Mouse (Mus musculus) lung, postnatal 14 days (tissue): Measurements from ENCODE around the gene Gm27027.

ENCODE experiments used
- DNase-seq: peaks from one replicate; pipeline ENCODE4 v3.0.0; 2021

Gm27027 gene

DNA sequence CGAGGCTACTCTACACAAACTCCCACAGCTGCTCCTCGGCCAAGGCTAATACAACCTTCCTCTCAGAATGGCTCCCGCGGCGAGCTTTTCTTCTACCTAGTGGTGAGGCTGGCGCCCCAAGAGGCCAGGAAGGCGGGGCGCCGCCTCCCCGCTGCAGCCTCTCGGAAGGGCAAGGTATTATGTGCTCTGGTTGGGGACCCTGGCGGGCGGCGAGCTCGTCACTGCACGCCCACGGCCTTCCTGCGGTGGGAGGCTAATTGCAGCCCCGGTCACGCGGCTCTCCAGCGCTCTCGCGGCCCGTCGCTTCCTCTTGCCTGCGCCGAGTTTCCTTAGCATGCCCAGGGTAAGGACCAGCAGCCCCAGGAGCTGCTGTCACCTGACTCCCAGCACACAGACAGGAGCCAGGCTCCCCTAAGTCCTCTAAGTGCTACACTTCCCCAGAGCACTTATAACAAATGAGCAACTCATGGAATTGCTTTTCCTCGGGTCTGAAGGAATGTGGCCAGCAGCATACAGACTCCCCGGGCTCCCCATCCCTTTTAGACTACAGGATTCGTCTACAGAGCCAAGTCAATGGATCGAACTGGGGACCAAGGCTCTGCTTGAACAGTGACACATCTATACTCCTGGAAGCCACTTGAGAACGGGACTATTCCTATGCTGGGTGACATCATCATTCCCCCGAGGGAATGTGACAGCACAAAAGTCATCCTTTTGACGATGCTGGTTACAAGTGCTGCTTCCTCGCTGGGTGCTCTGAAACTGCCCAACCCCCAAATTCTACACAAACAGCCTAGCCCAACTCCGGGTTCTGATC is 19.5 kb downstream of the Gm27027 start:
- DNase-seq, result peak; percentile 57

DNA sequence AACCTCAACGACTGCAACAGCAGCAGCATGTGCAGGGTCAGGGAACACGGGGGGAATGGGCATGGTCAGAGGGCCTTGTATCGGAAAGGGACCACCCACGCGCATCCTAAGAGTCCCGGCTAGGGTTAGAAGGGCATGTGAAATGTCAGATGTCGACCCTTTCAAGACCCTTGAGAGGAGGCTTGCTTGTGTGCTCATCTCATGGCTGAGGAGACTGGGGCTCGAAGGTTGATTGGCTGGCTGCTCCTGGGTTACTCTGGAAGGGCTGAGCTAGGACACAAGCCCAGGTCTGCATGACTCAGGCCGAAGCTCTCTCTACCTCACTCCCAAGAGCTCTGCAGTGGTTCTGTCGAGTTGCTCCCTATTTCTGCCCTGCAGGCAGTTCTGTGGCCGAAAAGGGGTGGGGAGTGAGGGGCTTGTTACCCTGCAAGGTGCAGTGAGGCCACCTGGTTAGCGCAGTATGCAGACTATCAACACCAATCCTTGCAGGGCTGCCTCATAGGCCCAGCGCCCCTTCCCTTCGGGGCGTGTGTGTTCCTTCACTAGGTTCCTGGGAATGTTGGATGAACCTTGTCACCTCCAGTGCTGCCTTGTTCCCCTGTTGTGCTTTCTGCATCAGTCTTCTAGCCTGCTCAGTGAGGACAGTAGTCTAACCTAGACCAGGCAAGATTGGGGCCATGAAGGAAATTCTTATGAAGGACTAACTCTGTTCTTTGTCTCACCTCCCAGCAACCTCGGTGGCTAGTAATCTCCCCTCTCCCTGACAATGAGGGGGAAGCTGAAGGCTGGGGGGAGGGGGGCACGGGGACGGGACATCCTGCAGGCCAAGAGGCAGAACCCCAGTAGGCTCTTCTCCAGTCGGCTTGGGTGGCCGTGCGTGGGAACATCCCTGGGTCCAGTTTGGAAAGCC is 20.4 kb downstream of the Gm27027 start:
- DNase-seq, result no peak

DNA sequence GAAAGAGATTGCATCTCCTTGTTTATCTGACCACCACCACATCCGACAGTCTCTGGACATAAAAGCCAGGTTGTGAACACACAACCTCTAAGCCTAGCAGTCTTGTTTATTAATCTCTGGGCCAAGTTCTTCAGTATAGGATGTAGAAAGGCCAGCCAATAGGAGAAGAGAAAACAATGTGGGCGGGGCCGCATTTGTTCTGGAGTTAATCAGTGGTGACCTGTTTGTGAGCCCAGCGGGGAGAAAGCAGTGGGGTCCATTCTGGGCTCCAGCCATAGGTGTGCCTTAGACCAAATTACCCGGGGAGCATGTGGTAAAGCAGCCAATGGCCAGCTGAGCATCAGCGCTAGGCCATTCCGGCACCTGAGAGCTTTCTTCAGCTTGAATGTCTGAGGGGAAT is 21.1 kb downstream of the Gm27027 start:
- no peak for DNase-seq

DNA sequence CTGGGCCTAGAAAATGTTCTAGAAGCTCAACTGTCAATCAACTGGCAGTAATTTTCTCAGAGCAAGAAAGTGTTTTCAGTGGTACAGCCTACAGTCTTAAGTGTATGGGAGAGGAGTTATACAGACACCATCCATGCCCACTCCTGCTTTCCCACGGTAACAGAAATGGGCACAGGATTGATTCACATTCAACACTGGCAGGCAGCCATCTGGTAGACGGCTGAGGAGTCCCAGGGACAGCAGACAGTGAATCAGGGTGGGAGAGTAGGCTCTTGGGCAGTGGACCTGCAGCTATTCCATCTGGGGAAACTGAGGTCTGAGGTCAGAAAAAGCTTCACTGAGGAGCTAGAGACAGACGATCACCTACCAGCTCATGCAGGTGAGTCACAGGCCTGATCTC is 24.5 kb downstream of the Gm27027 start:
- DNase-seq, result no peak

DNA sequence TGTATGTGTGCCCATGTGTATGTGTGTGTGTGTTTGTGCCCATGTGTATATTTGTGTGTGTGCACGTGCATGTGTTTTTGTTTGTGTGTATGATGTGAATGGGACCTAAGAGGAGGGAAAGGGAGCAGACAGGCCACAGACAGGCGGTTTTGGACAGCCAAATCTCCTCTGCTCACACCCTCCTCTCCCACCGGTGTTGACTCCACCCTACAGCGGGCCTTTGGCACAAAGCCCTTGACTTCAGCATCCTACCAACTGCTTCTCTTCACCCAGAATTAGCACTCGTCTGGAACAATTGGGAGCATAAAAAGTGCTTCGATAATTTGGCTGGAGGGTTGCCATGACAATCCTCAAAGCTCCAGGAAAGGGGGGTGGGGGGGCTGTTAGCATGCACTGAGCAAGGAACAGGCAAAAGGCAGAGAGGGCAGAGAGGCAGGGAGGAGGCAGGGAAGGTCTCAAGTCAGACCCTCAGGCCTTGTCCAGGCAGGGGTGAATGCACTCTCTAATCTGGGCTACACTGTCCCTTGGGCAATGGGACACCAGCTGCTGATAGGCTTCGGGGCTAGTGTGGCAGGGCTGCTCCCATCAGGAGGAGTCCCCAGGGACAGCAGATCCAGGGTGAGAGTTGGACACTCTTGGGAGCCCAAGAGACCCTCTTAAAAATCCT is 31.5 kb downstream of the Gm27027 start:
- peak; percentile 60 for DNase-seq

DNA sequence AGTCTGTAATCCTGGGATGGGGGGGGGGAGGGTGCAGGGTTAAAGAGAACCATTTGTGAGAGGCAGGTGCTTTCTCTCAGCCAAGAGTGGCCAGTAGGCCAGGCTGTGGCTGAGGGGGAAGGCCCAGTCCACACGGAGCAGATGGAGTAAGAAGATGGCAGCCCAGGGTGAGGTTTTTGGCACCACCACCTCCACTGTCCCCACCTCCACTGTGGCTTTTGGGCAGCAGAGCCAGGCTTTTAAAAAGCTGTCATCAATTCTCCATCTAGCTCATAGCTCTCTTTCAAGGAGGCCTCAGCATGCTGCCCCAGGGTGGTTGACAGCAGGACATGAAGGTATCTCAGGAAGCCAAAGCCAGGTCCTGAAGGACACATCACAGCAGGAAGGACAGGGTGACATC is 32.4 kb downstream of the Gm27027 start:
- DNase-seq, result no peak

DNA sequence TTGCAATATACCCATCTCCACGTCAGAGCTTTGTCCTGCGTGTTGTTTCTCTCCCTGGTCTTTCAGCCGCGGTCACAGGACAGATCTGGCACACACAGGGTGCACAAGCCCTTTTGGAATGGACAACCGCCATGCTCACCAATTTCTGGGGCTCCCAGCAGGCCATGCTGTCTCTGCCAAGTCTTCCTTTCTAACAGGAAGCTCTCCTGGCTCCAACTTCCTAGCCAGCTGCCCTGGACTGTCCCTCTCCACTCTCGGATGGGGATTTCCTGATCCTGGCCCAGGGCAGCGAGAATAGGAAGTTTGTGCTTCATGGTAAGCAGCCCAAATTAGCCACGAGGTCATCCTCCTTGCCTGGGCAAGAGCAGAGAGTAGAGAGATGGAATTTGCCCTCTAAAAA is 34.4 kb downstream of the Gm27027 start:
- no peak for DNase-seq

DNA sequence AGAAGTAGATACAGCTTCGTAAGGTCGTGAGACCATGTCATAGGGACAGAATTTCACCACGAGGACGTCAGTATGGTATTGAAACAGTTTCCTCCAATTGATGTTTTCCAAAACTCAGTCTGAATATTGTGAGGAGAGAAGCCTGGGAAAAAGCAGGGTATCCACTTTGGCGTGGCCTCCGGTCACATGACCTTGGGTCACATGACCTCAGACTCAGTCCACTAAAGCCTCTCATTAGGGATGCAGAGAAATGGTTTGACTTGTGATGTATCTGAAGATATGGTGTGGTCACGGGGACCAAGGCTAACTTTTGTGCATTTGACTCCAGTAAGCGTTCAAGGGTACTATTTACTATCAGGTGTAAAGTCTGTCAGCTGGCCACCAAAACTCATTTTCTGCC is 36.8 kb downstream of the Gm27027 start:
- DNase-seq, result no peak

DNA sequence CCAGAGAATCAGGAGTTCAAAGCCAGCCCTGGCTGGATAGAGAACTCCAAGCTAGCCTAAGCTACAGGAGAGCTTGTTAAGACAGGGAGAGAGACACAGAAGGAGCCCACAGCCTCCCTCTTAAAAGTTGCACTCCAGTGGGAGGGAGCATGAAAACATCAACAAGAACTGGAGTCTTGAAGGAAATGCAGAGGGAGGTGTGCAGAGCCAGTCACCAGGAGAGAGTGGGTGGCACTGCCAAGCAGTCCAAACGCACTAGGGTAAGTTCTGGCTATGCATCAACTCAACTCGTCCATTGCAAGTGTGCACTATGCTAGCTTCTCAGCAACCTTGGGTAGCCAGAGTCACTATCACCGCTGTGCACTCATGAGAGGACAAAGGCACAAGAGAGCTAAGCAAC is 37.9 kb downstream of the Gm27027 start:
- no peak for DNase-seq

DNA sequence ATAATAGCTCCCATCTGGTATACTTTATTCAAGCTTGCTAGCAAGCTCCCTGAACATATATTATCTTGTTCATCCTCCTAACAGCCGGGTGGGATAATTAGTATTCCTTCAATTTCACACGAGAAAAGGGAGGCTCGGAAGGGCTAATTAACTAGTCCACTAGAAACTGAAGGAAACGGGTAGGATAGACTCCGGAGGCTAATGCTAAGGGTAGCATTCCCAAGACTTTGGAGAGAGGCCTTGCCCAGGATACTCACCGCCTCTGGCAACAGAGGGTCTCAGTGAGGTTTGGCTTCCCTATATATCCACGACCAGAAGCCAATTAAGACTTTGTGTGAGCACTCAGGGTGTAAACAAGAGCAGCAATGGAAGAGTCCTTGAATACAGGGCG is 38.4 kb downstream of the Gm27027 start:
- no peak for DNase-seq

DNA sequence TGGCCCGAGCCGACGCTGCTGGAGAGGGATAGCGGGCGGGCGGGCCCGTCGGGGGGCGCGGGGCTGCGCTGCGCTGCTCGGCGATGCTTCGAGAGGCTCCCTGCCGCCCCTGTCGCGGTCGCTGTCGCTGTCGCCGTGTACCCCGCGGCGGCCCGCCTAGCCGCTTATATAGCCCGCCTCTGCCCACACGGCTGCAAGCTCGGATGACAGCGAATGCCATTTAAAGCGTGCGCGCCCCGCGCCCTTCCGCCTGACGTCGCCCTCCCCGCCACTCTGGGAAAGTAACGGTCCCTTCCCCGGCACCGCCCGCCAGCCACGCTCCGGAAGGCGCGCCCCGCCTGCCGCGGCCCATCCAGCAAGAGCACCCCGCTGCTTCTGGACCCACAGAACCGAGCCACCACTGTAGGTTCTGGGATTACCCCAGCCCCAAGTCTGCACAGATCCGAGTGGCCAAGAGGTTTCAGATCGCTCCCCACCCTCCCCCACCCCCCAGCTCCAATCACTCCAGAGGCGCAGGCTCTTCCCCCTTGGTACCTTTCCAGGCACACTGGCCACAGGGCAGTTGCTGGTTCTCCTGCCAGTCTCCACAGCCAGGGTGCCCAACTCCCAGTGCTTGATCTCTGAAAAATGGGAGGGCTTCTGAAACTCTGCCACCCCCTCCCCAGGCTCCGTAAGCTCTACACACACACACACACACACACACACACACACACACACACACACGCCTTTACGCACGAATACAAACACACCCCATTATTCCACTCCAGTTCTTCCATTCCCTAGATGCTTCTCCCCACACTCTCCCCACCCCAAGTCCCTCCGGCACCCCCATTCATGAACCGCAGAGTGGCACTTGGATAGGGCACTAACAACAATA is 39.0 kb downstream of the Gm27027 start, which contains the start of gene Gm13889:
TSS of gene Gm13889 (minus strand) at position 294 of the 877 bp plus-strand sequence.
- peak; percentile 90 for DNase-seq

DNA sequence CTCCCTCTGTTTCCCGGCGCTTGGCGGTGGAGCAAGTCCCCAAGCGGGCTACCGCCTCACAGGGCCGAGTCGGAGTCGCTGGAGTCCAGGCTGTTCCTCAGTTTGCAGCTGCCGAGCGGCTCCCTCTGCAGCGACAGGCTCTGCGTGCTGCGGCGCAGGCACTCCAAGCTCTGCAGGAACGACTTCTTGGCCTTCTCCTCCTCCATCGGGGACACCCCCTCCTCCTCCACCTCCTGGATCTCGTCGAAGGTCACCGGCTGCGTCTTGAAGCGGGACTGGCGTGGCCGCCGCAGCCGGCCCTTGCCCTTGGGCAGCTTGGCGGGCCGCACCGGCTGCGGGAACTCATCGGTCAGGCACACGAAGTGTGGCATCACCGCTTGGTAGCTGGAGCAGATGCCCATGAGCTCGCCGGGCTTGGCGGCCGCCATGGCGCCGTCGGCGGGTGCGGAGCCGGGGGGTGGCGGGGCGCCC is 39.8 kb downstream of the Gm27027 start:
- DNase-seq, result peak; percentile 49

DNA sequence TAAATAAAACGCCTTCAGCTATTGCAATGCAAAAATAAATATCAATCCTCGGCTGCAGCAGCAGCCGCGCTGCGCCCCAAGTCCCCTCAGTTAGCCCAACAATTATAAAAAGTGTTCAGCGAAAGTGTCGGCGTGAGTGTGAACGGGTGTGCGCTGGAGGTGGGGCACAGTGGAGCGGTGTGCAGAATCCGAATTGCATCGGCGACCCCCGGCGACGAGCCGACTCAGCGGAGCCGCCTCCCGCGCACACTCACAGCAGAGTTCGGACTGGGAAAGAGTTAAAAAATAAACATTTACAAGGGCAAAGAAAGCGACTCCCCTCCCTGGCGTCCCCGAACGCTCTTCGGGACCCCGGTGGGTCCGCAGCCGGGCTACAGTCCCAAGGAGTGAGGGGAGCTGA is 40.3 kb downstream of the Gm27027 start:
- DNase-seq, result no peak

DNA sequence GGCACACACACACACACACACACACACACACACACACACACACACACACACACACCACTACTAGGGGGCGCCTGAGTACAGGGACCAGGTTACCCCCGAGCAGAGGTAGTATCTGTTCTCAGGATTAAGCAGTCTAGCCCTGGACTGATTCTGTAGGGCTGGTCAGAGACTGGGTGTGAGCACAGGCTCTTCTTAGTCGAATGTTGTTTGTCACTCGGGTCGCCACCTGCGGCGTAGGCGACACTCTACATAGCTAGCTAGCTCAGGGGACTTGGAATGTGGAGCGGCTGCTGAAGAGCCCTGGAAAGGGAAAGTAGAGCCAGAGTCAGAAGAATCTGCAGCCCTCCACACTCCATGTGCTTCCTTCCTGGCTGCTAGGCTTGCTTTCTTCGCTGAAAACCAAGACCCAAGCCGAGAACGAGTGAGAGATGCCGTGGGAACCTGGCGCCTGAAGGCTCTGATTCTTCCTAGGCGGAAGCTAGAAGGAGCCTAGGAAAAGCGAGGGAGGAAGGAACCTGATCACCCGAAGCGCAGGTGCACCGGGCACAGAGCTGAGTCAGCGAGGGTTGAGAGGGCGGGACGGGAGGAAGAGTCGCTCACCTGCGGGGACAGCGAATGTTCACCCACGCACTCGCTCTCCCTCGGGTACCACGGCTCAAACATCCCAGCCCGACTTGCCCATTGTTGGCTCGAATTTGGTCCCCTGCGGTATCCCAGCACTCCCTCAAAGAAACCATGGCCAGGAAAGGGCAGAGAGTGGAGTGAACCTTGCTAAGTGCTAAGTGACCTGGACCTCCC is 41.2 kb downstream of the Gm27027 start:
- no peak for DNase-seq

DNA sequence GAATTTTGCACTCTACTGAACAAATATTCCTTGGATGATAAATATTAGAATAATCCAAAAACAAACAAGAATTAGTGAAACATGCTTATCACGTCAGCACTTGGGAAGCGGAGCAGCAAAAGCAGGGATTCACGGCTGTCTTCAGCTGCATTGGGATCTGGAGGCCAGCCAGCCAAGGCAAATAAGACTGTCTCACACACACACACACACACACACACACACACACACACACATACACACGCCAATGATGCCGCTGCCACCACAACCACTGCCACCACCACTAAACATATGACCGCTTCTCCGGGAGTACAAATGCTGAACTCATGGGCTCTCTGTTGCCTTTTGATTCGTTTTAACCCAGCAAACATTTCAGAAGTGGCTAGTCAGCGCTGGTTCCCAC is 42.4 kb downstream of the Gm27027 start:
- no peak for DNase-seq

DNA sequence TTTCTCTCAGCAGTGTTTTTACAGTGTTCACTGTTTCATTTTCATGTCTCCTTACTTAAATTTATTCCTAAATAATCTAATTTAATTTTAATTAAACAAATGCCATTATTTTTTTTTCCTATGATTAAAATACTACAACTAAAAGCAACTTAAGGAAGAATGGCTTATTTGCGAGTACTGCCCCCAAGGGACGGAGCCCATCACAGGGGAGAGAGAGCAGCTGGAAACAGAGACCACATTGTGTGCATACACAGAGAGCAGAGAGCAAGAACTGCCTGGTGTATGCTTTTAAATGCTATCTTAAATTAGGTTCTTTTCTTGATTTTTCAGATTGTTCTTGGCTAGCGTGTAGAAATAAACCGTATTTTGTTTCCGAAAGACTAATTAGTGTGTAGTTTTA is 49.2 kb downstream of the Gm27027 start:
- no peak for DNase-seq

DNA sequence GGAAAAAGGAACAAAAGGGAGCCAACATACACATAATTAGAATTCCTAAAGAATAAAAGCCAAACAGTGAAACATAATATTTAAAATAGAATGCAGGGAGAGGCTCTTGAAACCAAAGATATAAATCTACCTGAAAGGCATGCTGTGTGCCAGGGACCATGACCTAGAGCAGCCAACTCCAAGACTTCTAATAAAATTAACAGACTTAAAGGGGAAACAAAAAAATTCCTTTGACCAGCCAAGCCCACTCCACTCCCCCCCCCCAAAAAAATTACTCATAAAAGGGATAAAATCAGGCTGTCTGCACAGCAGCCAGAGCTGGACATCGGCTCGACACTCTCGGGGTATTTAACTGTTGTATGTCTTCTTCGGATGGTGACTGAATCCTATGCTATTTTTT is 51.3 kb downstream of the Gm27027 start:
- DNase-seq, result no peak

DNA sequence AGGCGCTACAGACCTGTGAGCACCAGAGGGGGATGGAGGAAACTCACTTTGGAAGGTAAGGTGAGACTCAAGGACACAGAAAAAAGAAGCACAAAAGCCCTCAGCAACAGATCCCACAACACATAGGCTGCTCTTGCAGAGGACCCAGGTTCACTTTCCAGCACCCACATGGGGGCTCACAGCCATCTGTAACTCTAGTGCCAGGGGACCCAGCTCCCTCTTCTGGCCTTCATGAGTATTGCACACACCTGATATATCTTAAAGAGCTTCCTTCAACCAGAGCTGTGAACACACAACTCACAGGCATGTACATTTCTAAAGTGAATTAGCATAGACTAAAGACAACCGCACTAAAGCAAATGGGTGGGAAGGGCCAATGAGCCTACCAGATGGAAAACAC is 52.1 kb downstream of the Gm27027 start:
- no peak for DNase-seq

DNA sequence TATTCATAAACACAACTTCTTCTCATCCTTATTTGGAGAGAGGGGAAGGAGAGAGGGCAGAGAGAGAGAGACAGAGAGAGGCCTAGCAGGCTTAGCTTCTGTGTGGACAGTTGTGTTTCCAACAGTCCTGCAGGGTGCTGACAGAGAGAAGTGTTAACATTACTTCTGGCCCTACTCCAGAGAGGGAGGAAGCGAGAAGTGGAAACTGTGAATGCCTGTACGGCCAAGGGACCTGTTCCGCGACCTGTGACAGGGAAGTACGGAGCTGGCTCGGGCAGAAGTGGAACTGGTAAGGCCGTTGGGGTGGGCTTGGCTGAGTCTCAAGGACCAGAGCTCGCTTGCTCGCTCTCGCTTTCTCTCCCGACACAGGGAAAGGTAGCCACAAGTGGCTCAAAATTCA is 54.5 kb downstream of the Gm27027 start:
- peak; percentile 39 for DNase-seq

DNA sequence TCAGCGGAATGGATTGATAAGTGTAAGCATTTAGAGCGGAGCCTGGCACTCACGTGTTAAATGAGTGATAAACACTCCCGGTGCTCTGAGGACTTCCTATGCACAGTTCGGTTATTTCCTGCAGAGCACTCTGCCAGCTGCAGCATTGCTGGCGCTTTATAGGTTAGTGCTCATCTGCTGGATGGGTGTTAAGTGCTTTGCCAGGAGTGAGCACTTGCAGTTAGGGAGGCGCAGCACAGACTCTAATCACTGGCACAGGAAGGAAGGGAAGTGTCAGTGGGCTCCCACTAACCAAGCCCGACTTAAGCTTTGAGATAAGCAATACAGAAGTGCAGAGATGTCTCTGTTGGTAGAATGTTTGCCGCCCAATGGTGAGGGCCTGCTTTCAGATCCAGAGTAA is 57.6 kb downstream of the Gm27027 start:
- no peak for DNase-seq

DNA sequence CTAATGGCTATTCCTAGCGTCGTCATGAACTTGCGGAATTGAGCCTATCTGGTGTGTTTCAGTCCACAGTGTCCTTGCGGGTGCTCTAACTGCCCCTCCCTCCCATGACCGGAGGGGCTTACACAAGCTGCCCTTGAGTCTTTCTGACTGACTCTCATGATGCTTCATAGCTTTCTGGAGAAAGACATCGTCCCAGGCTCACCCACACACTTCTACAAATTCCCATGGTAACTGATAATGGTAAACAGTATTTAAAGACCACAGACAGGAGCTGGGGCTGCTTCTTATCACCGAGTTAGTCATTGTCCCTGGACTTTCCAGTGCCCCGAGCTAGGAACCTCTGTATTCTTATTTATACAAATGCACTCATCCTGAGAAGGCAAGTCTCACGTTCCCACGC is 67.3 kb downstream of the Gm27027 start:
- no peak for DNase-seq
